Mouse (Mus musculus): ENCODE measurements around the gene Ppia. TPM values are rescaled to one million over a fixed set of nuclear protein-coding genes. Genes with fewer than 3 reads are reported as not detected.

The Ppia gene
- total and polyA plus RNA-seq, 2 experiments: 472 to 1,424 TPM

GRCm38 (mm10) chr11:6395565-6395964 lies 19.7 kb upstream of the Ppia start:
- TF ChIP-seq POLR2A (IDR thresholded peaks at IDR 0.05; ENCODE audit: extremely low read depth, insufficient read depth, low read length): no peak
- TF ChIP-seq CTCF (IDR thresholded peaks at IDR 0.05; ENCODE audit: low read depth, low read length): no peak
- H3K36me3 ChIP-seq (ENCODE audit: control insufficient read depth, insufficient read depth, low read length): peaks cover 4% of the 10 kb centered on the region; the same call in 1 of the 2 replicates
- no peak overlapping the region for H3K4me3 ChIP-seq (ENCODE audit: insufficient read depth, low read depth, low read length)
- 89% methylated on average over 5 of the region's 5 CpGs for WGBS
- H3K9ac ChIP-seq (ENCODE audit: low read depth, low read length): no peak overlapping the region
- no peak overlapping the region for H3K27ac ChIP-seq (replicated peaks; ENCODE audit: insufficient read depth, low read depth, low read length)
- DNase-seq (ENCODE audit: extremely low read depth, low read depth, low spot score): no peak
- peaks cover 16% of the 10 kb centered on the region; the same call in 1 of the 2 replicates for H3K79me2 ChIP-seq (ENCODE audit: control insufficient read depth, insufficient read depth, low read length)
- H3K4me1 ChIP-seq (ENCODE audit: control insufficient read depth, insufficient read depth, low read length): peaks cover 6% of the 10 kb centered on the region
- no peaks in the 10 kb centered on the region for H3K27me3 ChIP-seq (ENCODE audit: control insufficient read depth, insufficient read depth, low read length)

- WGBS: 93% methylated on average over 10 of the region's 10 CpGs
- Histone ChIP-seq H3K36me3 (ENCODE audit: control insufficient read depth, insufficient read depth, low read length) (peaks cover 4% of the 10 kb centered on the region; the same call in 1 of the 2 replicates), H3K4me1 (ENCODE audit: control insufficient read depth, insufficient read depth, low read length) (no peaks in the 10 kb centered on the region), H3K27ac (replicated peaks; ENCODE audit: insufficient read depth, low read depth, low read length) (no peak overlapping the region), H3K27me3 (ENCODE audit: control insufficient read depth, insufficient read depth, low read length) (no peaks in the 10 kb centered on the region), H3K9ac (ENCODE audit: low read depth, low read length) (no peak overlapping the region), H3K79me2 (ENCODE audit: control insufficient read depth, insufficient read depth, low read length) (0 out of 2 replicates have a peak, but pooled peaks cover 4% of the 10 kb centered on the region), H3K4me3 (ENCODE audit: insufficient read depth, low read depth, low read length) (no peak overlapping the region)
- TF ChIP-seq CTCF (IDR thresholded peaks at IDR 0.05; ENCODE audit: low read depth, low read length) (no peak), POLR2A (IDR thresholded peaks at IDR 0.05; ENCODE audit: extremely low read depth, insufficient read depth, low read length) (no peak)
- DNase-seq (ENCODE audit: extremely low read depth, low read depth, low spot score): no peak
Measured at GRCm38 (mm10) chr11:6398141-6398540, 17.1 kb upstream of the Ppia start.

GRCm38 (mm10) chr11:6402515-6403510 lies 12.4 kb upstream of the Ppia start:
- no peak overlapping the region for H3K9ac ChIP-seq (ENCODE audit: low read depth, low read length)
- peaks cover 11% of the 10 kb centered on the region; the same call in 1 of the 2 replicates for H3K36me3 ChIP-seq (ENCODE audit: control insufficient read depth, insufficient read depth, low read length)
- no peaks in the 10 kb centered on the region for H3K4me1 ChIP-seq (ENCODE audit: control insufficient read depth, insufficient read depth, low read length)
- H3K27me3 ChIP-seq (ENCODE audit: control insufficient read depth, insufficient read depth, low read length): no peaks in the 10 kb centered on the region
- TF ChIP-seq POLR2A (IDR thresholded peaks at IDR 0.05; ENCODE audit: extremely low read depth, insufficient read depth, low read length) (no peak), CTCF (IDR thresholded peaks at IDR 0.05; ENCODE audit: low read depth, low read length) (peak; percentile 91)
- 87% methylated on average over 19 of the region's 19 CpGs for WGBS
- no peak overlapping the region for H3K4me3 ChIP-seq (ENCODE audit: insufficient read depth, low read depth, low read length)
- no peak overlapping the region for H3K27ac ChIP-seq (replicated peaks; ENCODE audit: insufficient read depth, low read depth, low read length)
- H3K79me2 ChIP-seq (ENCODE audit: control insufficient read depth, insufficient read depth, low read length): no peaks in the 10 kb centered on the region
- no peak for DNase-seq (ENCODE audit: extremely low read depth, low read depth, low spot score)

GRCm38 (mm10) chr11:6403830-6404405 lies 11.3 kb upstream of the Ppia start:
- DNase-seq (ENCODE audit: extremely low read depth, low read depth, low spot score): no peak
- Histone ChIP-seq H3K36me3 (ENCODE audit: control insufficient read depth, insufficient read depth, low read length) (peaks cover 11% of the 10 kb centered on the region; the same call in 1 of the 2 replicates), H3K4me1 (ENCODE audit: control insufficient read depth, insufficient read depth, low read length) (no peaks in the 10 kb centered on the region), H3K27me3 (ENCODE audit: control insufficient read depth, insufficient read depth, low read length) (no peaks in the 10 kb centered on the region), H3K4me3 (ENCODE audit: insufficient read depth, low read depth, low read length) (no peak overlapping the region), H3K27ac (replicated peaks; ENCODE audit: insufficient read depth, low read depth, low read length) (no peak overlapping the region), H3K9ac (ENCODE audit: low read depth, low read length) (no peak overlapping the region), H3K79me2 (ENCODE audit: control insufficient read depth, insufficient read depth, low read length) (no peaks in the 10 kb centered on the region)
- no peak for TF ChIP-seq POLR2A (IDR thresholded peaks at IDR 0.05; ENCODE audit: extremely low read depth, insufficient read depth, low read length)
- no peak for TF ChIP-seq CTCF (IDR thresholded peaks at IDR 0.05; ENCODE audit: low read depth, low read length)
- WGBS: 99% methylated on average over 5 of the region's 5 CpGs

- no peaks in the 10 kb centered on the region for H3K4me1 ChIP-seq (ENCODE audit: control insufficient read depth, insufficient read depth, low read length)
- no peak for DNase-seq (ENCODE audit: extremely low read depth, low read depth, low spot score)
- H3K27ac ChIP-seq (replicated peaks; ENCODE audit: insufficient read depth, low read depth, low read length): 0 out of 2 replicates have a peak overlapping the region, but pooled peaks have one; percentile 12
- H3K27me3 ChIP-seq (ENCODE audit: control insufficient read depth, insufficient read depth, low read length): no peaks in the 10 kb centered on the region
- no peak overlapping the region for H3K4me3 ChIP-seq (ENCODE audit: insufficient read depth, low read depth, low read length)
- 86% methylated on average over 9 of the region's 9 CpGs for WGBS
- H3K36me3 ChIP-seq (ENCODE audit: control insufficient read depth, insufficient read depth, low read length): peaks cover 9% of the 10 kb centered on the region; the same call in 1 of the 2 replicates
- no peaks in the 10 kb centered on the region for H3K79me2 ChIP-seq (ENCODE audit: control insufficient read depth, insufficient read depth, low read length)
- H3K9ac ChIP-seq (ENCODE audit: low read depth, low read length): no peak overlapping the region
- TF ChIP-seq POLR2A (IDR thresholded peaks at IDR 0.05; ENCODE audit: extremely low read depth, insufficient read depth, low read length): no peak
- no peak for TF ChIP-seq CTCF (IDR thresholded peaks at IDR 0.05; ENCODE audit: low read depth, low read length)
Measured at GRCm38 (mm10) chr11:6404699-6405566, 10.3 kb upstream of the Ppia start.
